Mouse (Mus musculus) brain, adult 2 months (tissue): ENCODE data around the gene Hacd1.
"Not testable (repeated sequence)": the region's sequence is repeated elsewhere in the genome, so short reads cannot be mapped to it uniquely, and the experiment has no call there.

Experiments
- DNase-seq: peaks from one replicate; pipeline ENCODE4 v3.0.0; 2011; ENCODE audit warnings: low read depth, low spot score

The Hacd1 gene

DNA sequence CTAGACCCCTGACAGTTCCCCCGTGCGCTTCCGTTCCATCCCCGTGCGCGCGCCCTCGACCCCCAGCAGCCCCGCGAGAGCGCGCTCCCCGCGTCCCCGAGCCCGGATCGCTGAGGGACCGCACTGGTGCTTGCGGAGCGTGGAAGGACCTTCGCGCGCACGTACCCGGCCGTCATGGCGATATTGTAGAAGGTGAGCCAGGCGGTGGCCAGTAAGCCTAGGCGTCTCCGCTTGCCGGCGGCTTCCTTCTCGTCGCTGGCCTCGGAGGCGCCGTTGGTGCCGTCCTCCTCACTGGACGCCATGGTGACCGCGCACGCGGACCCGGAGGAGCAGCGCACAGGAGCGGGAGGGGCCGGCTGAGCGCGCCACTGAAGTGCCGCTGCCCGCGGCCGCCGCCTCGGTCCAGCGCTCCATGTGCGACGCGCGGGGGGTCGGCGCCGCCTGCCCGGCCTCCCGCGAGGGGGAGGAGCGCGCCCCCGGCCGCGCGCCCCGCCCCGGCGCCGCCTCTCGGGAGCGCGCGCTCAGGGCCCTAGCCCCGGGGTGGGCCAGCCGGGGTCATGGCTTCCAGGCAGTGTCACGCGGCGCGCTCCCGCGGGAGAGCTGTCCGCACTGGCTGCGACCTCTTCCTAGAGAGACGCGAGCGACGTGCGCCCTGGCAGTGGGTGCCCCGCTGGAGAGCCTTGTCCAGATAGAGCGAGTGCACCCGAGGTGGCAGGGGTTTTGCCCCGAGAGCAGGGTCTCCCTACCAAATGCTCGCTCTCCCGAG lies at the start of gene Hacd1:
Gene Hacd1, minus strand, starts transcription at position 570 of the 766 bp plus-strand sequence.
- peak; percentile 93 for DNase-seq

DNA sequence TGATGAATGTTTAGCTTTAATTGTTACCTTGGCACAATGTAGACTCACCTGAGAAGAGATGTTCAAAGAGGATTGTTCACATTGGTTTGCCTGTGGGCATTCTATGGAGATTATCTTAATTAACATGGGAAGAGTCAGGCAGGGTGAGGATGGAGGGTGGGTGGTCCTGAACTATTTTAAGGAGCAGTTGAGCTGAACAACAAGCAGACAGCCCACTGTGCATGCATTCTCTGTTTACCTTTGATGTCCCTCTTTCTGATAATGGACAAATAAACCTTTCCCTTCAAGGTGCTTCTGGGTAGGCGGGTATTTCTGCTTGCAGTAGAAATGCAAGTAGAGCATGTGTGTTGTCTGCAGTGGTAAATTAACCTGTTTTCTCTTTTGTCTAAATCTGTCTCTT lies 48.0 kb upstream of the Hacd1 start:
- no peak for DNase-seq

DNA sequence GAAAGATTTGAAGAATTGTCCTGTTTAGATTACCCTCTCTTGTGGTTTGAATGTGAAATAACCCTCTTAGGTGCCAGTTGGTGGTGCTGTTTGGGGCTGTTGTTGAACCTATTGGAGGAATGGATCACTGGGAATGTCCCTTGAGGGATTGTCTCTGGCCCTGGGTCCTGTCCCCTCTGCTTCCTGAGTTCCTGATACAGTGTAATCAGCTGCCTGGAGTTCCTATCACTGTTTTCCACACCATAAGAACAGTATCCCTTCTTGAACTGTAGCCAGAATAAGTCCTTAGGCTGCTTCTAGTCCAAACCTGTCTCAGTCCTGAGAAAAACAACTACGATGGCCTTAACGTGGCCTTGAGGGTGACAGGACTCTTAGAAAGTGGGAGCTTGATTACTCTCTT lies 46.7 kb upstream of the Hacd1 start:
- no peak for DNase-seq

DNA sequence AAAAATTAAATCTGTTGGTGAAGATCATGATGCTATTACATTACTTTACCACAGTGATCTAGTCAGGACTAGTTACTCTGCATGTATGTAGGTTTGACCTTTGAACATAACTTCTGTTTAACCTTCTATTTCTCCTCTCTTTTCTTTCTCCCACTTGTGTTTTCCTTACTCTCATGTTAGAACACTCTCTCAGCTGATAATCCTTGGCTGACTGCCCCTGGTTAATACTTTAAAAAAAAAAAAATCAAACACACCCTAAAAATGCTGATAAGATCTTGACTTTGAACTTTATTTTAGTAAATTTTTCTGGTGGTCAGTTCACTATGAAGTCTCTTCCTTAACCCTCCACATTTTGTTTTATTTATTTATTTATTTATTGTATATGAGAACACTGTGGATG lies 44.6 kb upstream of the Hacd1 start:
- DNase-seq = no peak

DNA sequence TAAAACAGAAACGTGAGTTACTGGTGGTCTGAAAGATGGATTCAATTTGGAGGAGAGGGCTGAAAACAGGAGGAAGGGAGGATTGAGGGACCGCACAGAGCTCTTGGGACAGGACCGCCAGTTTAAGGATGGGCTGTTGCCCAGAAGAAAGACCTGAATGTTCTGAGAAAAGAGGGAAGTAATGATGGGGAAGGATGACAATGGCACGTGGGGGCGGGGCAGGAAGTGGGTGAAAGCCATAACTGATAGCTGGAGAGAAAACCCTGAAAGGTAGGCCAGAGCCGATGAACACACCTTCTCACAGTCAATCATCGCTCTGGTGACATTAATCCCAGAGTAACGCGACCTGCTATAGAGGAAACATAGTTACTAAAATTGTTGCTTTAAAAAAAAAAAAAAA lies 22.6 kb upstream of the Hacd1 start:
- not testable (repeated sequence) for DNase-seq

DNA sequence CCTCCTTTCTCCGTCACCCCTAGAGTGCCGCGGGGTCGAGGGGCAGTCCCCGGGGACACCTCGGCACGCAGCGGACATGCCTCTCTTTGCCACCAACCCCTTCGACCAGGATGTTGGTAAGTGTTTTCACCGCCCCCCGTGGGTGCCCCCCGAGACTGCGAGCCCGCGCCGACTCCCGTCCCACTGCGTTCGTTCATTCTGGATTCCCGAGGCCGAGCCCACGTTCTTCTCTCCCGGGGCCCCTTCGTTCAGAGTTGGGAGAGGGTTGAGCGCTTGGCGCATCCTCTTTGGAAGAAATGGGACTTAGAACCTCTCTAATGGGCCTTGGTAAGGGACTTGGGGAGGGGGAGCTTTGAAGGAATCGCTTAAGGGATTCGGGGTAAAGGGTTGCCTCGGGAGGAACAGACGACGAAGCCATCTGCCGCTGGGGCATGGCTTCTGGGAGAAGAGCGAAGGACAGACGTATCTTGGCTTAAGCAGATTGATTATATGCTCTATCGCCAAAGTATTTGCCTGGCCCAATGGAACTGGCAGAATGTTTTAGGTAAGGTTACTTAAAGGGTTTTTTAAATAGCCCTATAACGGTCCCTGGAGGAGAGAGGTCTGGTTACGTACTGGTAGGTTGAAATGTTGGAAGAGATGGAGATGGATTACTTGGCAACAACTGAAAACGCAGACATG lies 18.4 kb upstream of the Hacd1 start:
- peak; percentile 29 for DNase-seq

DNA sequence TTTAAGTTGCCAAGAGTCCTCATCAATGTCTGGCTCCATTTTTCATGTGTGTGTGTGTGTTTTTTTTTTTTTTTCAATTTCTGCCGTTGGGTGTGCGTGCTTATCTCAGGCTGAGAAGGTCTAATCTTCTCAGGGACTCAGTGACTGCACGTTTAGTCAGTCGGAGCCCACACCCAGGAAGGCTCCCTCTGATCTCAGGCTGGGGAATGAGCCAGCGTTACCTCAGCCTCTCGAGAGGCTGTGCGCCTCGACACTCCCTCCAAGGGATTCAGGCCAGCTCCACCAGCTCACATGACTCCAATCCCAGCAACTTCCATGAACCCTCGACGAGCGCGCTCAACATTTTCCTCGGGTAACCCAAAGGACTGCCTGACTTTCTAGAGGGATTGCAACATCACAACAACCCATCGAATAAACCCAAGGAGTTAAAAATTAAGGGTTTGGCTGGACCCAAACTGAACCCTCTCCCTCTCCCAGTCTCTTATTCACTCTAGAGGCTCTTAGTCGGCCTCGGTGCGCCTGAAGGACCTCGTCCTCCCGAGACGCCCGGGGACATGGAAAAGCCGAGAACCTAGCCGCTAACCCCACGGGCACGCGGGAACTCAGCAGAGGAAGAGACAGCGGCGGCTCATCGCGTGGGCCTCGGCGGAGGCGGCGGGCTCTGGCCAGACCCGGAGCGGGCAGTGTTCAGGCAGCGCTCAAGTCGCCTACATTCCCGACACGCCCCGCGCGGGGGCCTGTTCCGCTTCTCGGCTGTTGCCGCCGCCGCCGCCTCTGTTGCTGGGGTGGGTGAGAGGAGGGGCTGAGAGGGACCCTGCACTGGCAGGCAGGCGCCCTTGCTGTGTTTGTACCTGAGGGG lies 17.7 kb upstream of the Hacd1 start, which contains the start of gene Stam:
Gene Stam, plus strand, starts transcription at position 737 of the 859 bp plus-strand sequence.
- DNase-seq = peak; percentile 96

DNA sequence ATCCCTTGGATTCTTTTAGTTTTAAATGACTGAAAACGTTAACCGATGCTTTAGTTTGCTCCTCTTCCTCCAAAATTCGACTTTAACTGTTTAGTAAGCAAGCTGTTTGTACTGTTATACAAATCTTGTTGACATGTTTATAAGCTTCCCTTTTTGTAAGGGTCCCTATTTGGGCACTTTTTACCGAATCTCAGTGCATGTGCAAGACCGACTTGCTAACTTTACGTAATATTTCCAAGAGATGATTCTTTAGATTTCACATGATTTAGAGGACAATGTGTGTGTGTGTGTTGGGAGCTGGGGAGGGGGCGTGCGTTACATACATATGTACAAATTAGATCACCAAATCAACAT lies 17.1 kb upstream of the Hacd1 start:
- DNase-seq = no peak

DNA sequence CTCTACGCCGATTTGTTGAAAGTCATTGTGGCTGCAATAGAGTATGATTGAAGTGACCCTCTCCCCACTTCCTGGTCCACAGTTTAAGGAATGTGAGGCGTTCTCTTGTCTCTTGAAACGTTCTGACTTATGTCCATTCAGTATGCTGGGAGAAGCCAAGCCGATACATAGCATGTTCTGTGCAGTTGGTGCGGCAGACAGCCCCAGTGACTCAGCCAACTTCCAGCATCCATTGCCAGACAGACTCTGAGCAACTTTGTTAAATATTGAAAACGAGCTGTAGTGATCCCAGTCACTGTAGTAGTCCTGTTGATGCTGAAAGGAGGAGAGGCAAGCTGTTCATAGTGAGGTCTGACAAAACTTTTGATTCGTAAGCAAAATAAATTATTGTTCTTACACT lies 14.5 kb upstream of the Hacd1 start:
- DNase-seq = peak; percentile 18

DNA sequence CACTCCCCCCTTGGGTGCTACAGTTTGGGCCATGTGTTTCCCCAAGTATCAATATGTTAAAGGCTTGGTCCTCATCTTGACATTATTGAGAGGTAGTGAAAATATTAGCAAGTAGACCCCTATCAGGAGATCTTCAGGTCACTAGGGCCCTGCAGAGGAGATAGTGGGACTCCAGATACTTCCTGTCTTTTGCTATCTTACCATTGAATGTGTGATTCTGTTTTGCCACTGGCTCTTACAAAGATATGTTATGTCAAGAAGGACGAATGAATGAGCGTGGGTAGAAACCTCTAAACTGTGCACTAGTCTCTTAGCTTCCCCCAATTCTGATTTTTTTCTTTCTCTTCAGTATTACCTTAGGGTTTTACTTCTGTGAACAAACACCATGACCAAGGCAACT lies 13.1 kb upstream of the Hacd1 start:
- DNase-seq = no peak

DNA sequence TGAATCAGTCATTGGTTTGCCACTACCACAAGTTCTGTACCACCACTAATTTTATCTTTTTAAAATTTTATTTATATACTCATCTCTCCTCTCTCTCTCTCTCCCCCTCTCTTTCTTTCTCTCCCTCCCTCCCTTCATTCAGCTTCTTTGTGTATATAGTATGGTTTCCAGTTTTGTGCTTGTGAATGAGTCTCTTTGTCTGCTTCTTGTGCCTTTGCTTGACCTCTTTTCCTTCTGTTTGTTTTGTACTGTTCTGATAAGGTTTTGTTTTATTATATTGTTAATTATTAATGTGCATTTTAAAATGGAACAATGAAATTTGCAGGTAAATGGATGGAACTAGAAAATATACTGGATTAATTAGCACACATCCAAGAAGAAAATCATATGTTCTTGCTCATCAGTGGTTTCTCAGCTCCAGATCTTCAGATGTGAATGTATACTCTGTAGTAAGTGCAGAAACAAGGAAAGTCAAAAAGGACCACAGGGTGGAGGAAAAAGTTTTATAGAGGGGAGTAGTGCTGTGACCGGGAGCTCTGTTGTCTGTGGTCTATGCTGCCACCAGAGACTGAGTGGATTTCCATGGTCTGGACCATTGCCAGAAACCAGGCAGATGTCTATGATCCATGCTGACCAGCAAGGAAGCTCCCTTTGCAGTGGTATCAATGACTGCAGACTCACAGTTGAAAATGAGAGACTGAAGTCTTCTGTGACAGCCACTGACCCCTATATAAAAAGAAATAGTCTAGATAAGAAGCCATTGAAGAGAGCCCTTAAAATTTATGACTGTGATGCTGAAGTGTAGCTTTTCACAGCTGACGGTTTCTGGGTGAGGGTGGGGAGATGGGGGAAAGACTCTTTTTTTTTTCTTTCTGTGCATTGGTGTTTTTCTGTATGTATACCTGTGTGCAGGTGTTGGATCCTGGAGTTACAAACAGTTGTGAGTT lies 10.0 kb upstream of the Hacd1 start:
- DNase-seq = no peak

DNA sequence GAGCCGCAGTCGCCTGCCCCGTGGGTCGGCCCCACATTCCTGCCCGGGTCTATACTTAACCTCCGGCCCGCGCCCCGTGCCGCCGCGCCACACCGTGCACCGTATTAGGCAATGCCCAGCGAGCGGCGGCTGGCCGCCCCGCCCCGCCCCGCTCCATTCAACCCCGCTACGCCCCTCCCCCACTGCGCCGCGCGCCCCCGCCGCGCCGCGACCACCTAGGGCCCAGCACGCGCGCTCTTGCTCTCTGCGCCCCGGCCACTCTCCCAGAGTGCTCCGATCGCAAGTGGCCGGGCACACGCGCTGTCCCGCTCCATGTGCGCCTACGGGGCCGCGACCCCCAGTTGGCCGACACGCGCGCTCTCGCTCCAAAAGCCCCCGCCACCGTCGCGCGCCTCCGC lies 768 bp downstream of the Hacd1 start:
- peak; percentile 70 for DNase-seq

DNA sequence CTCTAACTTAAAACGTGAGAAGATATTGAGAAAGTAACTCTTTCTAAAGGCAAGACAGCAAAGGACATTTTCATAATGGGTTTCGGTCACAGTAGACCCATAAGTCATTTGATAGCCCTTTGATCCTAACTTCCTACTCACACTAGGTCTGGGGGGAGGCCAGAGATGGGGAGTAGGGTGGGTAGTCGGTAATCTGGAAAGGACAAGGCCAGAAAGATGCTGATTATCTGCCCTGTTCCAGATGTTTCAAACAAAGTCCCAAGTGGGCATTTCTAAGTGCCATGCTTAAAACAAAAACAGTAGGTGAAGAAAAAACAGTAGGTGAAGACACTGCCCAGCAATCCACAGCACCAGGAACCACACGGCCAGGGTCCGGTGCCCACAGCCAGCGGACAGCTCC lies 1.2 kb downstream of the Hacd1 start:
- DNase-seq = no peak

DNA sequence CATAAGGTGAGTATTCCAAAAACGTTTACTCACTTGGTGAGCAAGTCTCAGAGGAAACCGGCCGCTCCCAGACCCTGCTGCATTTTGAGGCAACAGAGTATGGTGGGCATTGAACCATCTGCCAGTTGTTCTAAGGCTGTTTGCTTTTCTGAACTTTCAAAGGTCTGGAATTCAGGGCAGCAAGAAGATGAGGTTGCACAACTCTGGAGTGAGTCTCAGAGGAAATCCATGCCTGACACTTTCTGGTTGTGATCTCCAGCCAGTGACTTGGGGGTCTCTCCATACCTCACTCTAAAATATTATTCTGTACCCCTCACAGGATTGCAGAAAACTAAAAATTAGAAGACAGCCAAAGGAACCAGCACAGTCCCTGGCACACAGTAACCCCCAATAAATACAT lies 1.8 kb downstream of the Hacd1 start:
- DNase-seq = no peak

DNA sequence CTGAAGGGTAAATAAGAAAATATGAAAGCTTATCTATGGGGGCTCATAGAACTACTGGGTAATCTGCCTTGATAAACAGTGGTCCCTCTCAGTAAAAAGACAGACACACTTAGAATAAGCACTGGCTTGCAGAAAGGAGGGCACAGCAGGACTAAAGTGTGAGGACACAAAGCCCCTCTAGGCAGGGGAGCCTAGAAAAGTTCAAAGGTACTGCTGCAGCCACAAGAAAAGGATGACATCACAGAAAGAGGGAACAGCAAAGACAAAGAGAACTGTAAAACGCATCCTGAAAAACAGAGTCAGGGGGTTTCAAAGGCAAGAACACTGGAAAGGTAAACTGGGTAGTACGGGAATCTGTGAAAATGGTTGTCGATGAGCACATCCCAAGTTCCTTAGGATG lies 2.3 kb downstream of the Hacd1 start:
- no peak for DNase-seq

DNA sequence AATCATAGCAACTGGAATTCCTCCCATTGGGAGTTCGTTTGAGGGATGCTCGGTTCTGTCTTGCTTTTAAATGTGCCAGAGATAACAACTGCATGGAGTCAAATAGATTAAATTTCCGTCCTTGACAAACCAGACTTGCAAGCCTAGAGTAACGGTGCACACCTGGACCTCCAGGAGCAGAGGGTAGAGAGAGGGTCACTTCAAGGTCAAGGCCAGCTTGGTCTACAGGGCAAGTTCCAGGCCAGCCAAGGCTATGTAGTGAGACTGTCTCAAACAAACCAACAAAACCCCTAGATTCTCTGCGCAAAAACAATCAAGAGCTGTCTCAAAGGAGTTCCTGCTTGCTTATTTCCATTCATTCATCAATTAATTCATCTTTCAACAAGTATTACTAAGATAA lies 7.1 kb downstream of the Hacd1 start:
- no peak for DNase-seq

DNA sequence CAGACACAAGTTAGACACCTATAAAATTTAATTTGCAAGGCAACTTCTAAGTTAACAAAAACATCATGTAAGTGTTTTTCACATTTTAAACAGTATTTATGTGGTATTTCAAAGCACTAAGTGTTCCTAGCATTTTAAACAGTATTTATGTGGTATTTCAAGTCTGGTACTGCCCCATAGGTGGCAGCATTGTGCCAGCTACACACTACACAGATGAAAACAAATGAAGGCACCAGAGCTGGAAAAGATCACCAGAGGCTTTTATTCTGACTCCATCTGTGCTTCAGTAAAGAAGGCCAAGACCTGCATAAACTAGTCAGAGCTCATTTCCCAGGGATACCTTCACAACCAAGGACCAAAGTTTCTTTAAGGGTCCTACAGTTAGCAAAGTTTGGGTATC lies 7.6 kb downstream of the Hacd1 start:
- DNase-seq = peak; percentile 95

DNA sequence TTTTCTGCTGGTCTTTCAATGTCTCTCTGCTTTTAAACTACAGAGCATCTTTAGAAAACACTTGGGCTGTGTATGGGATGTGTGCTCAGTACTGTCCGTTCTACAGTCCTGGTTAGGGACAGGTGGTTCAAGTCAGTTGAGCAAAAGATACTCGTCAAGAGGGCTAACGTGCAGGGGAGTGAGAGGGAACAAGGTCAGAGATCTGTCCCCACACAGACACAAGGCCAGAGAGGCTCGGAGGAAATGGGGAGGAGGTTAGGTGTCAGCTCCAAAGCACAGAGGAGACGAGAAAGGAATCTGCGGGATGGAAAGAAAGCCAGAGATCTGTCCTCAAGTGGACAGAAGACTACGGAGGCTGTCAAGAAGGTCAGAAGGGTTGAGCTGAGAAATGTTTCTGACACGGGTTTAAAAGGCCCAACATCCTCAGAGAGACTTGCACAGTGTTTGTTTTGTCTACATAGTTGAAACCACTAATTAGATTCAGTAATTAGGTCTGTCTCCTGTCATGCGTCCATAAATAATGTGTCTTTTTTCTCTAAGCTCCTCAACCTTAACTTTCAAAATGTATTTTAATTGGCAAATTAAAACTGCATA lies 12.3 kb downstream of the Hacd1 start:
- DNase-seq = no peak

DNA sequence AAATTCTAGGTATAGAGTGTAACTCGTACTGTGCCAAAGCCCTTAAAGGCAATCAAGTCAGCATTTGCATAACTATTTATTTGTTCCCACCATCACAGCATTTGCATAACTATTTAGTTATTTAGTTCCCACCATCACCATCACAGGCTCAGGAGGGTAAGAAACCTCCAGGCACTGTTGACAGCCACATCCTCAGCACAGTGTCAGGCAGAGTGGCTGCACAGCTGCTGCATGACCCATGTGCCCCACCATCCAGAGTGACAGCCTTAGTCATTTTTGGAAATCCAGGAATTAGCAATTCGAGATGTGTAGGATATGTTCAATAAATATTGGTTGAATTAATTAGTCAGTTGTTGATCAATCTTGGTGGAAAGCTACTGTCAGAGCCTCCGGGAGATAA lies 12.9 kb downstream of the Hacd1 start:
- DNase-seq = no peak

DNA sequence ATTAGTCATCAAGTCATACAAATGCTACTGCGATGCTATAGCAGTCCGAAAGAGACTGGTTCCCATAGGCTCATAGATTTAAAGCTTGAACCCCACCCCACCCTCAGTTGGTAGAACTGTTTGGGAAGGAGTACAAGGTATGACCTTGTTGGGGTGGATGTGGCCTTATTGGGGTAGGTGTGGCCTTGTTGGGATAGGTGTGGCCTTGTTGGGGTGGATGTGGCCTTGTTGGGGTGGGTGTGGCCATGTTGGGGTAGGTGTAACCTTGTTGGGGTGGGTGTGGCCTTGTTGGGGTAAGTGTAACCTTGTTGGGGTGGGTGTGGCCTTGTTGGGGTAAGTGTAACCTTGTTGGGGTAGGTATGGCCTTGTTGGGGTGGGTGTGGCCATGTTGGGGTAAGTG lies 14.7 kb downstream of the Hacd1 start:
- DNase-seq = no peak

DNA sequence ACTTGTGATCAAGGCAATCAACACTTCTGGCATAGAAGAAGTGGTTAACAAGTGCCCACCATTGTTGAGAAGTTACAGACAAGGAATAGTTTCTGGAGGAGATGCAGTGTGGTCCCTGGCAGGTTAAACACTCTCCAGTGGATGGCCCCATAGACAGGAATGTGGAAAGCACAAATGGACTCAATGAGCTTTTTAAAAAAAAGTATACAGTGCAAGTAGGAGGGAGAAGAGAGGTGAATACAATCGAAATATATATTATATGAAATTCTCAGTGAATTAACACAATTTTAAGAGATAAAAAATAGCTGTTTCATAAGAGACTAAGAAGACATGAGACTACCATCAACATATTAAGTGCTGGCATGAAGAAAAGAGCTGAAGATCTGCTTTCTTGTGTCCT lies 36.7 kb downstream of the Hacd1 start:
- no peak for DNase-seq
